In genomic region chr8:61708586-61709305, GRCm38 (mm10) we compare ENCODE assay signal across 15 mouse cellular contexts.
DNase-seq lines count a peak whose midpoint lies in the region; ATAC-seq lines count a peak whose summit lies in the region.
"Had no signal": no experiment of that assay in that cellular context is flagged by ENCODE, and none has a peak within 500 bp of the region (broad histone marks: within the 10 kb centered on the region; RNA-seq: fewer than 3 reads in every experiment).

No protein-coding gene starts in this region.

- 77% methylated on average over 8 of the region's 8 CpGs for WGBS in midbrain, embryonic 11.5 days
- WGBS in midbrain, embryonic 10.5 days = 85% methylated on average over 8 of the region's 8 CpGs
- WGBS in forebrain, embryonic 15.5 days = 61% methylated on average over 8 of the region's 8 CpGs
- 74% methylated on average over 8 of the region's 8 CpGs for WGBS in midbrain, embryonic 12.5 days

- H3K4me1 ChIP-seq in midbrain, embryonic 11.5 days (ENCODE audit: control insufficient read depth, insufficient read depth, low read length) = peaks cover 2% of the 10 kb centered on the region; the same call in 1 of the 2 replicates
- H3K4me1 ChIP-seq in midbrain, embryonic 10.5 days = peaks cover 11% of the 10 kb centered on the region
- H3K4me1 ChIP-seq in forebrain, embryonic 15.5 days = peaks cover under 1% of the 10 kb centered on the region
- H3K4me1 ChIP-seq in midbrain, embryonic 12.5 days = no peaks in the 10 kb centered on the region
- H3K4me1 ChIP-seq: limb, embryonic 15.5 days had no signal

- no peak overlapping the region for H3K4me2 ChIP-seq in midbrain, embryonic 11.5 days
- no peak overlapping the region for H3K4me2 ChIP-seq in forebrain, embryonic 15.5 days (replicated peaks)
- no peak overlapping the region for H3K4me2 ChIP-seq in midbrain, embryonic 12.5 days (replicated peaks)
- H3K4me2 ChIP-seq: heart, embryonic 15.5 days; limb, embryonic 15.5 days had no signal

- no peak for DNase-seq in midbrain, embryonic 11.5 days (ENCODE audit: low spot score, missing footprints)
- no peak for DNase-seq in midbrain, embryonic 10.5 days (ENCODE audit: low spot score)
- DNase-seq in right cerebral cortex, adult 18-20 months = no peak
- DNase-seq in gastrocnemius, postnatal 25 days = no peak
- DNase-seq: cerebellum, postnatal 10 days; kidney, adult 18-20 months; layer of hippocampus, adult 9-11 months; right cerebral cortex, postnatal 14 days; thymus, postnatal 4 days had no signal

- H3K9ac ChIP-seq in midbrain, embryonic 11.5 days (ENCODE audit: low read length) = no peak overlapping the region
- H3K9ac ChIP-seq in forebrain, embryonic 15.5 days (replicated peaks) = no peak overlapping the region
- H3K9ac ChIP-seq in midbrain, embryonic 12.5 days (replicated peaks) = no peak overlapping the region
- H3K9ac ChIP-seq: heart, embryonic 15.5 days; limb, embryonic 15.5 days had no signal

- H3K27me3 ChIP-seq in midbrain, embryonic 11.5 days (ENCODE audit: control insufficient read depth, insufficient read depth, low read length) = no peaks in the 10 kb centered on the region
- H3K27me3 ChIP-seq in midbrain, embryonic 10.5 days (ENCODE audit: low read depth, poor library complexity, severe bottlenecking) = no peaks in the 10 kb centered on the region
- no peaks in the 10 kb centered on the region for H3K27me3 ChIP-seq in forebrain, embryonic 15.5 days
- no peaks in the 10 kb centered on the region for H3K27me3 ChIP-seq in midbrain, embryonic 12.5 days
- H3K27me3 ChIP-seq: heart, embryonic 15.5 days; limb, embryonic 15.5 days had no signal

- no peaks in the 10 kb centered on the region for H3K36me3 ChIP-seq in midbrain, embryonic 11.5 days (ENCODE audit: control insufficient read depth, insufficient read depth, low read length)
- peaks cover 78% of the 10 kb centered on the region for H3K36me3 ChIP-seq in midbrain, embryonic 10.5 days
- no peaks in the 10 kb centered on the region for H3K36me3 ChIP-seq in forebrain, embryonic 15.5 days
- H3K36me3 ChIP-seq in midbrain, embryonic 12.5 days = peaks cover 4% of the 10 kb centered on the region; the same call in 1 of the 2 replicates

- no peaks in the 10 kb centered on the region for H3K9me3 ChIP-seq in midbrain, embryonic 11.5 days (ENCODE audit: control insufficient read depth, low read length)
- no peaks in the 10 kb centered on the region for H3K9me3 ChIP-seq in midbrain, embryonic 10.5 days (replicated peaks)
- H3K9me3 ChIP-seq in forebrain, embryonic 15.5 days = no peaks in the 10 kb centered on the region
- no peaks in the 10 kb centered on the region for H3K9me3 ChIP-seq in midbrain, embryonic 12.5 days
- H3K9me3 ChIP-seq: heart, embryonic 15.5 days; limb, embryonic 15.5 days had no signal

- H3K4me3 ChIP-seq in midbrain, embryonic 11.5 days (ENCODE audit: low read depth, low read length) = no peak overlapping the region
- no peak overlapping the region for H3K4me3 ChIP-seq in midbrain, embryonic 10.5 days
- no peak overlapping the region for H3K4me3 ChIP-seq in forebrain, embryonic 15.5 days
- no peak overlapping the region for H3K4me3 ChIP-seq in midbrain, embryonic 12.5 days
- H3K4me3 ChIP-seq: heart, embryonic 15.5 days; limb, embryonic 15.5 days had no signal

- peak; percentile 63 for ATAC-seq in midbrain, embryonic 11.5 days (ENCODE audit: low FRiP score)
- ATAC-seq in forebrain, embryonic 15.5 days (replicated peaks) = peak; percentile 68
- ATAC-seq in midbrain, embryonic 12.5 days (ENCODE audit: low FRiP score, low read depth) = peak; percentile 70
- no peak for ATAC-seq in megakaryocyte, adult 5-6 weeks (ENCODE audit: poor library complexity, severe bottlenecking)
- ATAC-seq: lung, postnatal 0 days had no signal

- H3K27ac ChIP-seq in midbrain, embryonic 11.5 days (ENCODE audit: low read depth, low read length) = no peak overlapping the region
- no peak overlapping the region for H3K27ac ChIP-seq in midbrain, embryonic 10.5 days (replicated peaks)
- H3K27ac ChIP-seq in forebrain, embryonic 15.5 days (replicated peaks) = peak overlapping the region; percentile 17; the same call in 1 of the 2 replicates
- no peak overlapping the region; the same call in 1 of the 2 replicates for H3K27ac ChIP-seq in midbrain, embryonic 12.5 days (replicated peaks)
- H3K27ac ChIP-seq: heart, embryonic 15.5 days; limb, embryonic 15.5 days had no signal
